Mouse (Mus musculus) myocyte (in vitro differentiated cells): ENCODE results near the gene Ptprh.

Experiments used
- CEBPB ChIP-seq: IDR thresholded peaks from 2 replicates; pipeline ENCODE4 v1.6.1; 2011; ENCODE audit warnings: mild to moderate bottlenecking, moderate library complexity; ENCODE audit not compliant: poor library complexity, insufficient read depth, severe bottlenecking
- E2F4 ChIP-seq: IDR thresholded peaks from one replicate; pipeline ENCODE4 v1.6.1; 2011; ENCODE audit warnings: mild to moderate bottlenecking, control low read depth, moderate library complexity; ENCODE audit not compliant: insufficient read depth
- MAX ChIP-seq: IDR thresholded peaks from one replicate; pipeline ENCODE4 v1.6.1; 2011; ENCODE audit warnings: low read depth, mild to moderate bottlenecking, control low read depth
- MYOD1 ChIP-seq, 3 experiments: IDR thresholded peaks; one replicate each; pipeline ENCODE4 v1.6.1; 2011; ENCODE audit warnings: control low read depth in 2 of 3, low read depth in 2 of 3, mild to moderate bottlenecking in 2 of 3, moderate library complexity in 1 of 3; ENCODE audit not compliant: insufficient read length in 2 of 3, control insufficient read depth in 1 of 3
- MYOG ChIP-seq, 3 experiments: IDR thresholded peaks; one replicate each; pipeline ENCODE4 v1.6.1; 2011; ENCODE audit warnings: control low read depth in 2 of 3, low read depth in 2 of 3, mild to moderate bottlenecking in 2 of 3; ENCODE audit not compliant: insufficient read length in 2 of 3, control insufficient read depth in 1 of 3, insufficient read depth in 1 of 3
- POLR2A ChIP-seq: IDR thresholded peaks from one replicate; pipeline ENCODE4 v1.6.1; 2011; ENCODE audit warnings: low read depth, mild to moderate bottlenecking, control low read depth, moderate library complexity; ENCODE audit not compliant: insufficient read length
- POLR2AphosphoS2 ChIP-seq: IDR thresholded peaks from one replicate; pipeline ENCODE4 v1.6.1; 2011; ENCODE audit warnings: low read depth, control low read depth; ENCODE audit not compliant: insufficient read length
- REST ChIP-seq: IDR thresholded peaks from one replicate; pipeline ENCODE4 v1.6.1; 2011; ENCODE audit warnings: mild to moderate bottlenecking, control low read depth, moderate library complexity; ENCODE audit not compliant: insufficient read depth, insufficient read length
- SRF ChIP-seq: IDR thresholded peaks from one replicate; pipeline ENCODE4 v1.6.1; 2011; ENCODE audit warnings: low read depth; ENCODE audit not compliant: control insufficient read depth, insufficient read length
- TCF12 ChIP-seq: IDR thresholded peaks from one replicate; pipeline ENCODE4 v1.6.1; 2011; ENCODE audit warnings: mild to moderate bottlenecking, control low read depth; ENCODE audit not compliant: poor library complexity, insufficient read depth, severe bottlenecking
- TCF3 ChIP-seq: IDR thresholded peaks from one replicate; pipeline ENCODE4 v1.6.1; 2011; ENCODE audit warnings: low read depth, control low read depth; ENCODE audit not compliant: insufficient read length
- USF1 ChIP-seq: IDR thresholded peaks from one replicate; pipeline ENCODE4 v1.6.1; 2011; ENCODE audit warnings: low read depth, mild to moderate bottlenecking, control low read depth, moderate library complexity

DNA sequence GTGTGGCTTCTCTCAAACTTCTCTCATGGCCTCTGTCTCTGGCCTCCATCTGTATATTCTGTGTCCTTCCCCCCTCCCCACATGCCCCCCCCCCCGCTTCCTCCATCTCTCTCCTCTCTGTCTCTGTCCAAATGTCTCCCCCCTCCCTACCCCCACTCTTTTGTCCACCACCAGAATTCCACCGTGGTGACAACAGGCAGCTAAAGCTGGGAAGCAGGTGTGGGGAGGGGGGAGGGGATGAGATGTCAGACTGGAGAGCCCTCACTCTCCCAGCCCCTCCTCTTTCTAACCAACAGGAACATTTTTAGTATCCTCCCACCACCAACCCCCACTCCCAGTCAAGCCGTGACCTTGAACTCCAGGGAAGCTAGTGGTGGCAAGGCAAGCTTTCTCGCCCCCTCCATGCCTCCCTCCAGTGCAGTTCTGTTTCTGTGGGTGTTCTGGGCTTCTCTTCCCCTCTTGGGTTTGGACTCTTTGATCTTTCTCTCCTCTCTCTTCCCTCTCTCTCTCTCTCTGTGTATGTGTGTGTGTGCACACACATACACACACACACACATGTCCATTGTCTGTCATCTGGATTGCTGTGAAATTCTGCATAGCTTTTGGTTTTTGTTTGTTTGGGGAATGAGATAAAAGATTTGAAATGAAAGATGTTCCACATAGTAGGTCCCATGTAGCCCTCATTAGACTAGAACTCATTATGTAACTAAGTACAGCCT is 87.3 kb downstream of the Ptprh start, which contains the start of gene Tnnt1:
- no peak for TF ChIP-seq POLR2A
- no peak for TF ChIP-seq USF1
- TF ChIP-seq MAX = no peak
- no peak for TF ChIP-seq CEBPB
- no peak for TF ChIP-seq POLR2AphosphoS2
- TF ChIP-seq MYOG (IDR thresholded peaks at IDR 0.05; ENCODE audit: control insufficient read depth in 1 of 3, insufficient read depth in 1 of 3, insufficient read length in 2 of 3, low read depth in 2 of 3) = peak; percentile 65 to 95 (median 77)
- no peak for TF ChIP-seq SRF
- TF ChIP-seq MYOD1 (IDR thresholded peaks at IDR 0.05; ENCODE audit: control insufficient read depth in 1 of 3, insufficient read length in 2 of 3, low read depth in 2 of 3) = peak; percentile 96 to 99 (median 97)
- TF ChIP-seq E2F4 = no peak
- TF ChIP-seq REST = no peak
- peak; percentile 72 for TF ChIP-seq TCF3
- peak; percentile 92 for TF ChIP-seq TCF12
